Mouse (Mus musculus): Measurements from ENCODE around the gene Sipa1.

- TF ChIP-seq CTCF (IDR thresholded peaks at IDR 0.05; ENCODE audit: low read depth) (no peak), EP300 (optimal IDR thresholded peaks at IDR 0.05) (no peak)
These were observed 25.6 kb upstream of the Sipa1 start for GRCm38 (mm10) chr19:5689088-5689428.

Measured in stomach, postnatal 0 days (tissue).